Mouse (Mus musculus) neural tube, embryonic 12.5 days (tissue): ENCODE measurements around the gene Cacna1g. TPM values are rescaled to one million over a fixed set of nuclear protein-coding genes. Genes with fewer than 3 reads are reported as not detected.

Source experiments
- ATAC-seq: fragments of 200-750 bp; cut with Nextera tagmentation; 2 replicates; pipeline ENCODE4 v1.8.0; 2017; ENCODE audit warnings: low read depth, mild to moderate bottlenecking, moderate TSS enrichment, moderate library complexity; ENCODE audit not compliant: low FRiP score
- H3K27ac ChIP-seq: fragments of 300-500 bp; sonication (generic); 2 replicates; pipeline ENCODE4 v1.5.1; 2016
- H3K27me3 ChIP-seq: fragments of 300-500 bp; sonication (generic); replicated peaks from 2 replicates; pipeline ENCODE4 v1.6.1; 2016; ENCODE audit warnings: mild to moderate bottlenecking
- H3K36me3 ChIP-seq: fragments of 300-500 bp; sonication (generic); 2 replicates; pipeline ENCODE4 v1.6.1; 2016; ENCODE audit warnings: mild to moderate bottlenecking
- H3K4me1 ChIP-seq: fragments of 300-500 bp; sonication (generic); 2 replicates; pipeline ENCODE4 v1.6.1; 2016
- H3K4me2 ChIP-seq: fragments of 300-500 bp; sonication (generic); replicated peaks from 2 replicates; pipeline ENCODE4 v1.6.1; 2016; ENCODE audit warnings: mild to moderate bottlenecking
- H3K4me3 ChIP-seq: fragments of 300-500 bp; sonication (generic); 2 replicates; pipeline ENCODE4 v1.5.1; 2016
- H3K9ac ChIP-seq: fragments of 300-500 bp; sonication (generic); 2 replicates; pipeline ENCODE4 v1.6.1; 2016; ENCODE audit warnings: mild to moderate bottlenecking
- H3K9me3 ChIP-seq: fragments of 300-500 bp; sonication (generic); 2 replicates; pipeline ENCODE4 v1.6.1; 2016; ENCODE audit warnings: mild to moderate bottlenecking
- WGBS: fragments of 180-500 bp; shearing (Covaris S2); methylation state at CpG from one replicate; pipeline ENCODE4 v1.1.7; 2016; 5-methylcytosine and 5-hydroxymethylcytosine counted together
- polyA plus RNA-seq: library from polyadenylated mRNA; unstranded; fragments of >200 nt; fragmentation: Nextera tagmentation; extraction: Ambion mirVana; gene quantifications from 2 replicates; pipeline ENCODE4 v1.2.1, GENCODE M21; 2016

Cacna1g gene
- polyA plus RNA-seq = 10.3 and 12.0 TPM in 2 replicates

- 0% methylated on average over 50 of the region's 71 CpGs for WGBS
- H3K4me3 ChIP-seq = peak within 1 kb of the TSS; percentile 79
- H3K27ac ChIP-seq = 0 out of 2 replicates have a peak within 1 kb of the TSS, but pooled peaks have one; percentile 59
- H3K27me3 ChIP-seq = peaks cover 66% of the 10 kb centered on the region
- H3K9ac ChIP-seq = peak within 1 kb of the TSS; percentile 88
- ATAC-seq = peak; percentile 88
- peak within 1 kb of the TSS; percentile 99 for H3K4me2 ChIP-seq
- H3K4me1 ChIP-seq = peaks cover 67% of the 10 kb centered on the region
- H3K36me3 ChIP-seq = no peaks in the 10 kb centered on the region
- H3K9me3 ChIP-seq = no peaks in the 10 kb centered on the region
These were observed at the start of gene Cacna1g for GRCm38 (mm10) chr11:94473707-94474543. Gene Cacna1g, minus strand, starts transcription at chr11:94474198.

- Histone ChIP-seq H3K27me3 (no peaks in the 10 kb centered on the region), H3K9me3 (no peaks in the 10 kb centered on the region), H3K4me3 (peak within 1 kb of the TSS; percentile 50), H3K9ac (peak within 1 kb of the TSS; percentile 60), H3K4me2 (peak within 1 kb of the TSS; percentile 87), H3K4me1 (peaks cover 10% of the 10 kb centered on the region), H3K36me3 (no peaks in the 10 kb centered on the region), H3K27ac (no peak within 1 kb of the TSS)
- ATAC-seq = peak; percentile 53
- under 1% methylated on average over 42 of the region's 42 CpGs for WGBS
These were observed 47.3 kb upstream of the Cacna1g start, which contains the start of gene Mycbpap for GRCm38 (mm10) chr11:94521219-94521843. Gene Mycbpap, minus strand, starts transcription at chr11:94521742.

- WGBS = 71% methylated on average over 9 of the region's 9 CpGs
- no peak for ATAC-seq
These were observed 39.5 kb upstream of the Cacna1g start for GRCm38 (mm10) chr11:94513452-94513851.

GRCm38 (mm10) chr11:94508976-94509375 is 35.0 kb upstream of the Cacna1g start:
- Histone ChIP-seq H3K27ac (no peak overlapping the region), H3K4me2 (no peak overlapping the region), H3K9me3 (no peaks in the 10 kb centered on the region), H3K36me3 (no peaks in the 10 kb centered on the region), H3K4me3 (no peak overlapping the region), H3K4me1 (no peaks in the 10 kb centered on the region), H3K27me3 (no peaks in the 10 kb centered on the region), H3K9ac (no peak overlapping the region)
- 93% methylated on average over 10 of the region's 10 CpGs for WGBS
- ATAC-seq = no peak

More at GRCm38 (mm10) chr11:94513452-94513851, 39.5 kb upstream of the Cacna1g start:
- no peaks in the 10 kb centered on the region; the same call in 1 of the 2 replicates for H3K4me1 ChIP-seq
- no peak overlapping the region for H3K9ac ChIP-seq
- H3K4me2 ChIP-seq = no peak overlapping the region
- no peak overlapping the region for H3K4me3 ChIP-seq
- no peaks in the 10 kb centered on the region for H3K9me3 ChIP-seq
- H3K27ac ChIP-seq = no peak overlapping the region
- no peaks in the 10 kb centered on the region for H3K27me3 ChIP-seq
- H3K36me3 ChIP-seq = no peaks in the 10 kb centered on the region

- Histone ChIP-seq H3K9me3 (no peaks in the 10 kb centered on the region), H3K36me3 (no peaks in the 10 kb centered on the region), H3K9ac (no peak overlapping the region), H3K27me3 (peaks cover 26% of the 10 kb centered on the region), H3K4me3 (no peak overlapping the region), H3K4me1 (peaks cover 21% of the 10 kb centered on the region), H3K27ac (no peak overlapping the region), H3K4me2 (no peak overlapping the region)
- WGBS = 95% methylated on average over 8 of the region's 8 CpGs
- no peak for ATAC-seq
These were observed 27.5 kb upstream of the Cacna1g start for GRCm38 (mm10) chr11:94501482-94501881.

GRCm38 (mm10) chr11:94500362-94500761 is 26.4 kb upstream of the Cacna1g start:
- Histone ChIP-seq H3K4me3 (no peak overlapping the region), H3K9ac (no peak overlapping the region), H3K9me3 (no peaks in the 10 kb centered on the region), H3K27ac (no peak overlapping the region), H3K36me3 (no peaks in the 10 kb centered on the region), H3K4me2 (peak overlapping the region; percentile 61), H3K4me1 (peaks cover 21% of the 10 kb centered on the region), H3K27me3 (peaks cover 28% of the 10 kb centered on the region)
- no peak for ATAC-seq
- 26% methylated on average over 8 of the region's 8 CpGs for WGBS

- WGBS = under 1% methylated on average over 26 of the region's 26 CpGs
- ATAC-seq = 0 out of 2 replicates have a peak, but pooled peaks have one; percentile 44
- H3K9me3 ChIP-seq = no peaks in the 10 kb centered on the region
- H3K4me3 ChIP-seq = peak within 1 kb of the TSS; percentile 18
- peaks cover 21% of the 10 kb centered on the region for H3K4me1 ChIP-seq
- 0 out of 2 replicates have a peak within 1 kb of the TSS, but pooled peaks have one; percentile 2 for H3K9ac ChIP-seq
- peak within 1 kb of the TSS; percentile 61 for H3K4me2 ChIP-seq
- no peaks in the 10 kb centered on the region for H3K36me3 ChIP-seq
- no peak within 1 kb of the TSS for H3K27ac ChIP-seq
- peaks cover 28% of the 10 kb centered on the region for H3K27me3 ChIP-seq
These were observed 25.7 kb upstream of the Cacna1g start, which contains the start of gene Epn3 for GRCm38 (mm10) chr11:94499661-94500152. Gene Epn3, minus strand, starts transcription at chr11:94499974.

- 10% methylated on average over 2 of the region's 2 CpGs for WGBS
- Histone ChIP-seq H3K9ac (no peak overlapping the region), H3K4me1 (peaks cover 21% of the 10 kb centered on the region), H3K36me3 (no peaks in the 10 kb centered on the region), H3K9me3 (no peaks in the 10 kb centered on the region), H3K4me3 (no peak overlapping the region), H3K27ac (no peak overlapping the region), H3K4me2 (peak overlapping the region; percentile 61), H3K27me3 (peaks cover 28% of the 10 kb centered on the region)
- ATAC-seq = peak; percentile 53; the same call in 1 of the 2 replicates
These were observed 25.0 kb upstream of the Cacna1g start for GRCm38 (mm10) chr11:94499035-94499434.

- H3K4me2 ChIP-seq = peak overlapping the region; percentile 28
- ATAC-seq = no peak
- H3K4me1 ChIP-seq = peaks cover 21% of the 10 kb centered on the region
- H3K27me3 ChIP-seq = peaks cover 28% of the 10 kb centered on the region
- H3K27ac ChIP-seq = no peak overlapping the region
- H3K9me3 ChIP-seq = no peaks in the 10 kb centered on the region
- WGBS = 24% methylated on average over 19 of the region's 19 CpGs
- H3K4me3 ChIP-seq = no peak overlapping the region
- H3K9ac ChIP-seq = no peak overlapping the region
- no peaks in the 10 kb centered on the region for H3K36me3 ChIP-seq
These were observed 24.3 kb upstream of the Cacna1g start for GRCm38 (mm10) chr11:94498093-94498996.

GRCm38 (mm10) chr11:94495415-94495814 is 21.4 kb upstream of the Cacna1g start:
- H3K4me1 ChIP-seq = peaks cover 31% of the 10 kb centered on the region
- no peak overlapping the region for H3K27ac ChIP-seq
- peaks cover 44% of the 10 kb centered on the region for H3K27me3 ChIP-seq
- H3K36me3 ChIP-seq = no peaks in the 10 kb centered on the region
- WGBS = 81% methylated on average over 3 of the region's 3 CpGs
- no peak overlapping the region for H3K4me3 ChIP-seq
- no peak for ATAC-seq
- H3K9me3 ChIP-seq = no peaks in the 10 kb centered on the region
- H3K9ac ChIP-seq = no peak overlapping the region
- H3K4me2 ChIP-seq = no peak overlapping the region

GRCm38 (mm10) chr11:94491749-94492099 is 17.7 kb upstream of the Cacna1g start:
- no peaks in the 10 kb centered on the region for H3K36me3 ChIP-seq
- peak overlapping the region; percentile 72; the same call in 1 of the 2 replicates for H3K9ac ChIP-seq
- peak overlapping the region; percentile 85 for H3K4me2 ChIP-seq
- ATAC-seq = 0 out of 2 replicates have a peak, but pooled peaks have one; percentile 8
- no peak overlapping the region for H3K27ac ChIP-seq
- no peak overlapping the region for H3K4me3 ChIP-seq
- H3K27me3 ChIP-seq = peaks cover 43% of the 10 kb centered on the region
- 67% methylated on average over 7 of the region's 7 CpGs for WGBS
- H3K9me3 ChIP-seq = no peaks in the 10 kb centered on the region
- peaks cover 10% of the 10 kb centered on the region; the same call in 1 of the 2 replicates for H3K4me1 ChIP-seq
